Mouse (Mus musculus) right cerebral cortex, postnatal 36 days (tissue): ENCODE results near the gene Ushbp1.
"Not testable (repeated sequence)": the region's sequence is repeated elsewhere in the genome, so short reads cannot be mapped to it uniquely, and the experiment has no call there.

Experiments
- DNase-seq, 2 experiments: peaks; one replicate each; pipeline ENCODE4 v3.0.0; 2022; ENCODE audit warnings: low spot score in 2 of 2, mixed read lengths in 1 of 2

Gene Ushbp1

GRCm38 (mm10) chr8:71395629-71396028, at the start of gene Ushbp1:
Gene Ushbp1, minus strand, starts transcription at chr8:71395802.
- no peak for DNase-seq

- DNase-seq, result no peak
Measured at GRCm38 (mm10) chr8:71445096-71445495, 49.5 kb upstream of the Ushbp1 start.

GRCm38 (mm10) chr8:71441404-71441803, 45.8 kb upstream of the Ushbp1 start:
- no peak for DNase-seq

- DNase-seq, result no peak
Measured at GRCm38 (mm10) chr8:71437041-71437440, 41.4 kb upstream of the Ushbp1 start.

- DNase-seq, result not testable (repeated sequence)
Measured at GRCm38 (mm10) chr8:71432935-71433334, 37.3 kb upstream of the Ushbp1 start.

GRCm38 (mm10) chr8:71422121-71422520, 26.5 kb upstream of the Ushbp1 start:
- DNase-seq, result no peak

- DNase-seq, result no peak
Measured at GRCm38 (mm10) chr8:71411535-71412273, 16.1 kb upstream of the Ushbp1 start.

- no peak for DNase-seq
Measured at GRCm38 (mm10) chr8:71408231-71408630, 12.6 kb upstream of the Ushbp1 start.

GRCm38 (mm10) chr8:71407441-71407840, 11.8 kb upstream of the Ushbp1 start:
- no peak for DNase-seq

- DNase-seq, result no peak
Measured at GRCm38 (mm10) chr8:71406099-71407015, 10.8 kb upstream of the Ushbp1 start.

GRCm38 (mm10) chr8:71405401-71406098, 9.9 kb upstream of the Ushbp1 start, which contains the start of gene Ankle1:
Gene Ankle1, plus strand, starts transcription at chr8:71406010.
- peak; percentile 84 to 87 for DNase-seq

- no peak for DNase-seq
Measured at GRCm38 (mm10) chr8:71404951-71405351, 9.3 kb upstream of the Ushbp1 start.

- no peak for DNase-seq
Measured at GRCm38 (mm10) chr8:71404011-71404410, 8.4 kb upstream of the Ushbp1 start.

- DNase-seq, result no peak
Measured at GRCm38 (mm10) chr8:71403107-71403885, 7.7 kb upstream of the Ushbp1 start.

GRCm38 (mm10) chr8:71402446-71402964, 6.9 kb upstream of the Ushbp1 start:
- DNase-seq, result no peak

- no peak for DNase-seq
Measured at GRCm38 (mm10) chr8:71401454-71401853, 5.9 kb upstream of the Ushbp1 start.

GRCm38 (mm10) chr8:71400826-71401225, 5.2 kb upstream of the Ushbp1 start:
- DNase-seq, result no peak

- no peak for DNase-seq
Measured at GRCm38 (mm10) chr8:71397701-71398100, 2.1 kb upstream of the Ushbp1 start.

GRCm38 (mm10) chr8:71396639-71397305, 1.2 kb upstream of the Ushbp1 start, which contains the start of gene Babam1:
Gene Babam1, plus strand, starts transcription at chr8:71396861.
- DNase-seq, result peak; percentile 91 to 96

- DNase-seq, result no peak
Measured at GRCm38 (mm10) chr8:71395071-71395470, 531 bp downstream of the Ushbp1 start.
